Mouse (Mus musculus) megakaryocyte-erythroid progenitor cell, adult 5-6 weeks (primary cell): ENCODE data around the gene Pgk2. TPM values are rescaled to one million over a fixed set of nuclear protein-coding genes. Genes with fewer than 3 reads are reported as not detected.
"Not testable (repeated sequence)": the region's sequence is repeated elsewhere in the genome, so short reads cannot be mapped to it uniquely, and the experiment has no call there.

Experiments
- ATAC-seq: replicated peaks from 2 replicates; pipeline ENCODE4 v1.8.0; 2016; ENCODE audit warnings: mild to moderate bottlenecking, inconsistent platforms; ENCODE audit not compliant: severe bottlenecking, poor library complexity, low FRiP score, low TSS enrichment
- total RNA-seq, 2 experiments: library from RNA; stranded (forward) in 1 of 2; stranded (reverse) in 1 of 2; fragments of 200-1000, 215-1000 nt in 1 of 2; fragments of >200 nt in 1 of 2; fragmentation: Nextera tagmentation in 1 of 2; gene quantifications; 2 replicates each; pipeline ENCODE4 v1.2.3; 2014 to 2017

Pgk2 gene
- not detected in 2 replicates for total RNA-seq (2014; fragmentation: Nextera tagmentation)
- total RNA-seq (2017): not detected in 2 replicates

- ATAC-seq: no peak
Observed at GRCm38 (mm10) chr17:40208540-40208939, at the start of gene Pgk2. Gene Pgk2, minus strand, starts transcription at chr17:40208640.

DNA sequence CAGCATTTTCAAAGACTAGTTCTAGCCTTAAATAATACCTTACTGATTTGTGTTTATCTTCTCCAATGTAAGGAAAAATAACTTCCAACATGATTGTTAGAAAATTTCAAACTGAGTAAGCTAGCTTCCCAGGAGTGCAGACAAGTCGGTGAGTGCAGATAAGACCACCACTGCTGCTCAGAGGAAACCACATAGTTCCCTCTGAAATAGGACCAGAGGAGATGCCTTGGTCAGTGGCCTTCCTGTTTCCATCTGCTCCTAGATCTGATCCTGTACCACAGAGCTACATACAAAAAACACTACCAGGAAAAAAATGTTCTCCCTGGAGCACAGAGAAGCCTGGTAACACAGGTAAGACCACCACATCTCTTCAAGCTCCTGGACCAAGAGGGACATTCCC, 44.0 kb upstream of the Pgk2 start:
- no peak for ATAC-seq

- ATAC-seq: no peak
Observed at GRCm38 (mm10) chr17:40242135-40242534, 33.7 kb upstream of the Pgk2 start, which contains the start of gene Crisp3. Gene Crisp3, minus strand, starts transcription at chr17:40242288.

- ATAC-seq: not testable (repeated sequence)
Observed at GRCm38 (mm10) chr17:40201803-40202202, 6.6 kb downstream of the Pgk2 start.

GRCm38 (mm10) chr17:40190192-40190591, 18.2 kb downstream of the Pgk2 start:
- not testable (repeated sequence) for ATAC-seq

DNA sequence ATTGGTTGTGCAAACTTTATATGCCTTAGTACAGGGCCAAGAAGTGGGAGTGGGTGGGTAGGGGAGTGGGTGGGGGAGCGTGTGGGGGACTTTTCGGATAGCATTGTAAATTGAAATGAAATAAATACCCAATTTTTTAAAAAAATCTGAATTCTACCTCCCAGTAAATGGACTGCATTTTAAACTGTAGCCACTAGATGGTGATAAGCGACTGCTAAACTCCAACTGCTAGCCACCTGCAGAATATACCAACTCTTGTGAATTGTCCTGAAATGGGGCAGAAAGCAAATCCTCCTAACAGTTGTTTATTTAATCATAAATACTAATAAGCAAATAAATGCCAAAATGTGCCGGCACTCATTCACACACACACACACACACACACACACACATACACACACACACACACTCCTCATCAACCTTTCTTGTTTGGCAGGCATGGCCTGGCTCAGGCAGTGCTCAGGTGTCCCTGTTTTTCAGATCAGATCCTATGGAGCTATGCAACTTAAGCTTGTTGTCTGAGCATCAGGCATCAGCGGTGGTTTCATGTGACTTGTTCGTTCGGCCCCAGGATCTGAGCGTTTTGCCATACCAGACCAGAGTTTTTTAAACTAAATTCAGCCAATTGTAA, 50.6 kb downstream of the Pgk2 start:
- ATAC-seq: not testable (repeated sequence)

Other genes with a start within 250 kb of the Pgk2 start
- gene AC192777.2, start 113.2 kb downstream of the Pgk2 start, total RNA-seq (2014; fragmentation: Nextera tagmentation): not detected in 2 replicates
- gene AC192777.2, start 113.2 kb downstream of the Pgk2 start, total RNA-seq (2017): not detected in 2 replicates
- not detected in 2 replicates for gene Crisp3, start 33.6 kb upstream of the Pgk2 start, total RNA-seq (2014; fragmentation: Nextera tagmentation)
- gene Crisp3, start 33.6 kb upstream of the Pgk2 start, total RNA-seq (2017): not detected in 2 replicates
- gene Crisp1, start 110.6 kb upstream of the Pgk2 start, total RNA-seq (2014; fragmentation: Nextera tagmentation): not detected in 2 replicates
- not detected in 2 replicates for gene Crisp1, start 110.6 kb upstream of the Pgk2 start, total RNA-seq (2017)